26 mouse cellular contexts compared by ENCODE assay signal in genomic region chr2:158197971-158198370, GRCm38 (mm10). TPM values are rescaled to one million over a fixed set of nuclear protein-coding genes. Genes with fewer than 3 reads are reported as not detected.
DNase-seq lines count a peak whose midpoint lies in the region; ATAC-seq lines count a peak whose summit lies in the region.
"Had no signal": no experiment of that assay in that cellular context is flagged by ENCODE, and none has a peak within 500 bp of the region (broad histone marks: within the 10 kb centered on the region; RNA-seq: fewer than 3 reads in every experiment).

No protein-coding gene starts in this region.

- no peaks in the 10 kb centered on the region for H3K36me3 ChIP-seq in hindbrain, embryonic 13.5 days
- no peaks in the 10 kb centered on the region for H3K36me3 ChIP-seq in hindbrain, embryonic 14.5 days (replicated peaks; ENCODE audit: control insufficient read depth, insufficient read depth)
- H3K36me3 ChIP-seq: forebrain, embryonic 15.5 days; G1E had no signal

- H3K27me3 ChIP-seq in hindbrain, embryonic 13.5 days: no peaks in the 10 kb centered on the region
- H3K27me3 ChIP-seq in hindbrain, embryonic 14.5 days (ENCODE audit: control insufficient read depth, insufficient read depth, low read length): no peaks in the 10 kb centered on the region
- H3K27me3 ChIP-seq: forebrain, embryonic 13.5 days; forebrain, embryonic 15.5 days; Patski had no signal

- no peak for ATAC-seq in hindbrain, embryonic 13.5 days (ENCODE audit: low FRiP score)
- no peak for ATAC-seq in hindbrain, embryonic 14.5 days (ENCODE audit: low FRiP score)
- no peak for ATAC-seq in megakaryocyte progenitor cell, adult 5-6 weeks (replicated peaks; ENCODE audit: poor library complexity)
- ATAC-seq: activated CD4-positive, CD25-positive, alpha-beta regulatory T cell, adult 4 months; CD4-positive, CD25-positive, alpha-beta regulatory T cell, adult 4 months; forebrain, embryonic 13.5 days; forebrain, embryonic 15.5 days; forebrain, postnatal 0 days; Patski had no signal

- peak overlapping the region; percentile 44; the same call in 1 of the 2 replicates for H3K27ac ChIP-seq in hindbrain, embryonic 13.5 days
- H3K27ac ChIP-seq in hindbrain, embryonic 14.5 days: no peak overlapping the region
- H3K27ac ChIP-seq: embryonic facial prominence, embryonic 10.5 days; embryonic facial prominence, embryonic 12.5 days; forebrain, embryonic 13.5 days; forebrain, embryonic 15.5 days had no signal

- no peak overlapping the region for H3K4me3 ChIP-seq in hindbrain, embryonic 13.5 days
- H3K4me3 ChIP-seq in hindbrain, embryonic 14.5 days (replicated peaks; ENCODE audit: low read length): no peak overlapping the region
- H3K4me3 ChIP-seq: embryonic facial prominence, embryonic 10.5 days; embryonic facial prominence, embryonic 12.5 days; forebrain, embryonic 13.5 days; forebrain, embryonic 15.5 days had no signal

- no peaks in the 10 kb centered on the region for H3K9me3 ChIP-seq in hindbrain, embryonic 13.5 days
- no peaks in the 10 kb centered on the region for H3K9me3 ChIP-seq in hindbrain, embryonic 14.5 days (ENCODE audit: control insufficient read depth, low read length)
- H3K9me3 ChIP-seq: embryonic facial prominence, embryonic 10.5 days; embryonic facial prominence, embryonic 12.5 days; forebrain, embryonic 13.5 days; forebrain, embryonic 15.5 days; G1E had no signal

- no peak for DNase-seq in hindbrain, embryonic 14.5 days (ENCODE audit: low spot score)
- DNase-seq in 3134 (ENCODE audit: extremely low read depth, insufficient read length, low spot score) (peak; percentile 50), 3T3-L1 (ENCODE audit: low read depth, low spot score) (peak; percentile 55)
- no peak for DNase-seq in spleen, postnatal 36 days (ENCODE audit: low spot score in 2 of 2)
- DNase-seq: adrenal gland, postnatal 10 days; cerebellum, adult 11-12 months; cerebellum, adult 2 months; cerebellum, adult 9-10 months; cerebellum, postnatal 10 days; cerebellum, postnatal 25 days; forebrain, postnatal 0 days had no signal

- H3K9ac ChIP-seq in hindbrain, embryonic 13.5 days: no peak overlapping the region
- no peak overlapping the region for H3K9ac ChIP-seq in hindbrain, embryonic 14.5 days
- H3K9ac ChIP-seq: embryonic facial prominence, embryonic 12.5 days; forebrain, embryonic 13.5 days; forebrain, embryonic 15.5 days; forebrain, postnatal 0 days had no signal

- WGBS in hindbrain, embryonic 13.5 days: 71% methylated on average over 5 of the region's 5 CpGs
- 76% methylated on average over 5 of the region's 5 CpGs for WGBS in hindbrain, embryonic 14.5 days

- H3K4me2 ChIP-seq in hindbrain, embryonic 13.5 days: no peak overlapping the region
- H3K4me2 ChIP-seq in hindbrain, embryonic 14.5 days (replicated peaks): no peak overlapping the region
- H3K4me2 ChIP-seq: embryonic facial prominence, embryonic 12.5 days; forebrain, embryonic 13.5 days; forebrain, embryonic 15.5 days had no signal

- H3K4me1 ChIP-seq in hindbrain, embryonic 13.5 days (replicated peaks): peaks cover 24% of the 10 kb centered on the region
- H3K4me1 ChIP-seq in hindbrain, embryonic 14.5 days (replicated peaks; ENCODE audit: control insufficient read depth, insufficient read depth, low read length): peaks cover 24% of the 10 kb centered on the region

RNA-seq across cellular contexts. Expression of gene D630003M21Rik, which starts 31.1 kb away (rescaled TPM):
- polyA plus RNA-seq in hindbrain, embryonic 13.5 days (2015; fragmentation: Nextera tagmentation; extraction: Ambion mirVana): 2.0 and 3.1 TPM in 2 replicates
- 1.6 and 1.7 TPM in 2 replicates for polyA plus RNA-seq in hindbrain, embryonic 14.5 days (2014; fragmentation: Nextera tagmentation; extraction: Ambion mirVana)
- total RNA-seq in megakaryocyte progenitor cell, adult 5-6 weeks (2015): not detected in 2 replicates
- total RNA-seq in megakaryocyte progenitor cell, adult 5-6 weeks (2017): 0.04 TPM in 1 of 2 replicates, not detected in the other
- polyA plus RNA-seq: activated CD4-positive, CD25-positive, alpha-beta regulatory T cell, adult 4 months; CD4-positive, CD25-positive, alpha-beta regulatory T cell, adult 4 months; G1E had no signal

RNA-seq across cellular contexts. Expression of gene Tgm2, which starts 51.7 kb away (rescaled TPM):
- polyA plus RNA-seq in hindbrain, embryonic 13.5 days (2015; fragmentation: Nextera tagmentation; extraction: Ambion mirVana): 10.1 TPM in 2 replicates
- 5.5 and 6.1 TPM in 2 replicates for polyA plus RNA-seq in hindbrain, embryonic 14.5 days (2014; fragmentation: Nextera tagmentation; extraction: Ambion mirVana)
- 0.07 and 0.39 TPM in 2 replicates for total RNA-seq in megakaryocyte progenitor cell, adult 5-6 weeks (2015)
- 0.58 and 1.5 TPM in 2 replicates for total RNA-seq in megakaryocyte progenitor cell, adult 5-6 weeks (2017)

RNA-seq across cellular contexts. Expression of gene Bpi, which starts 59.9 kb away (rescaled TPM):
- polyA plus RNA-seq in hindbrain, embryonic 13.5 days (2015; fragmentation: Nextera tagmentation; extraction: Ambion mirVana): not detected in 2 replicates
- polyA plus RNA-seq in hindbrain, embryonic 14.5 days (2014; fragmentation: Nextera tagmentation; extraction: Ambion mirVana): not detected in 2 replicates
- total RNA-seq in megakaryocyte progenitor cell, adult 5-6 weeks (2015): 0.12 TPM in 1 of 2 replicates, not detected in the other
- total RNA-seq in megakaryocyte progenitor cell, adult 5-6 weeks (2017): not detected in 2 replicates
- total RNA-seq: adrenal gland, adult 18-20 months; adrenal gland, postnatal 10 days; adrenal gland, postnatal 36 days; forebrain, postnatal 0 days; G1E had no signal
- polyA plus RNA-seq: activated CD4-positive, CD25-positive, alpha-beta regulatory T cell, adult 4 months; CD4-positive, CD25-positive, alpha-beta regulatory T cell, adult 4 months; cerebellum, adult 2 months; cortical plate, adult 2 months; embryonic facial prominence, embryonic 10.5 days; embryonic facial prominence, embryonic 12.5 days; embryonic facial prominence, embryonic 14.5 days; forebrain, embryonic 11.5 days; forebrain, embryonic 13.5 days; forebrain, embryonic 15.5 days; forebrain, postnatal 0 days; G1E had no signal

Comparison
In these comparisons a context has a peak if more than half of its experiments do, and no peak if none do; other contexts are left out.
1. DNase-seq: peak in 3134 (single experiment) and 3T3-L1 (single experiment); none in hindbrain, embryonic 14.5 days (single experiment) and spleen, postnatal 36 days (0 of 2).